Mouse (Mus musculus) megakaryocyte, embryonic 14.5 days (primary cell): ENCODE measurements around the gene Gzmn.

Experiments
- FLI1 ChIP-seq: IDR thresholded peaks from 2 replicates; pipeline ENCODE4 v1.6.1; 2012; ENCODE audit warnings: low read length, inconsistent platforms, mixed read lengths
- GATA1 ChIP-seq: IDR thresholded peaks from 3 replicates; pipeline ENCODE4 v1.6.1; 2012; ENCODE audit warnings: mixed read lengths, low read length, inconsistent platforms, borderline replicate concordance

- TF ChIP-seq GATA1 (no peak), FLI1 (no peak)
These were observed 12.5 kb upstream of the Gzmn start for GRCm38 (mm10) chr14:56186946-56187345.
